Mouse (Mus musculus) layer of hippocampus, adult 18-20 months (tissue): ENCODE data around the gene Tctn1. TPM values are rescaled to one million over a fixed set of nuclear protein-coding genes. Genes with fewer than 3 reads are reported as not detected.

Source experiments
- DNase-seq, 2 experiments: peaks; one replicate each; pipeline ENCODE4 v3.0.0; 2022; ENCODE audit warnings: low spot score in 2 of 2
- total RNA-seq, 2 experiments: library from RNA; stranded (reverse); gene quantifications; 2 replicates each; pipeline ENCODE4 v1.2.3; 2021

Gene Tctn1
- total RNA-seq, 2 experiments from 2014 or later: 10.9 to 12.0 TPM

GRCm38 (mm10) chr5:122247934-122248333 is 16.3 kb downstream of the Tctn1 start:
- no peak for DNase-seq

- DNase-seq: peak in 1 of 2 experiments; percentile 69
These were observed 16.7 kb downstream of the Tctn1 start for GRCm38 (mm10) chr5:122247529-122247928.

GRCm38 (mm10) chr5:122246547-122247167 is 17.6 kb downstream of the Tctn1 start:
- no peak for DNase-seq

- no peak for DNase-seq
These were observed 19.1 kb downstream of the Tctn1 start for GRCm38 (mm10) chr5:122245186-122245585.

- DNase-seq: no peak
These were observed 20.3 kb downstream of the Tctn1 start for GRCm38 (mm10) chr5:122243781-122244523.

GRCm38 (mm10) chr5:122242521-122243123 is 21.6 kb downstream of the Tctn1 start:
- DNase-seq: no peak

GRCm38 (mm10) chr5:122240989-122241388 is 23.3 kb downstream of the Tctn1 start:
- no peak for DNase-seq

- DNase-seq: no peak
These were observed 23.7 kb downstream of the Tctn1 start for GRCm38 (mm10) chr5:122240521-122240920.

GRCm38 (mm10) chr5:122239618-122240017 is 24.6 kb downstream of the Tctn1 start:
- no peak for DNase-seq

GRCm38 (mm10) chr5:122237200-122237599 is 27.1 kb downstream of the Tctn1 start:
- no peak for DNase-seq

GRCm38 (mm10) chr5:122235196-122235836 is 28.9 kb downstream of the Tctn1 start:
- no peak for DNase-seq

- DNase-seq: no peak
These were observed 29.7 kb downstream of the Tctn1 start for GRCm38 (mm10) chr5:122234319-122235195.

- DNase-seq: no peak
These were observed 30.6 kb downstream of the Tctn1 start for GRCm38 (mm10) chr5:122233695-122234094.

- no peak for DNase-seq
These were observed 31.1 kb downstream of the Tctn1 start for GRCm38 (mm10) chr5:122233077-122233581.

GRCm38 (mm10) chr5:122232004-122232403 is 32.3 kb downstream of the Tctn1 start:
- DNase-seq: no peak

GRCm38 (mm10) chr5:122231431-122231830 is 32.8 kb downstream of the Tctn1 start:
- DNase-seq: no peak

- no peak for DNase-seq
These were observed 33.4 kb downstream of the Tctn1 start for GRCm38 (mm10) chr5:122230816-122231215.

- DNase-seq: no peak
These were observed 35.5 kb downstream of the Tctn1 start for GRCm38 (mm10) chr5:122228772-122229171.

GRCm38 (mm10) chr5:122228271-122228765 is 35.9 kb downstream of the Tctn1 start:
- no peak for DNase-seq

GRCm38 (mm10) chr5:122224291-122224690 is 40.0 kb downstream of the Tctn1 start:
- DNase-seq: no peak
